Mouse (Mus musculus) spleen, adult 10 weeks (tissue): ENCODE data around the gene Asl. TPM values are rescaled to one million over a fixed set of nuclear protein-coding genes. Genes with fewer than 3 reads are reported as not detected.

Experiments
- polyA plus RNA-seq: library from polyadenylated mRNA; stranded (reverse); fragments of 350-450 nt; fragmentation: Illumina TruSeq; extraction: RNeasy Lipid Tissue Mini Kit (QIAGEN cat#74804); gene quantifications from one replicate; pipeline ENCODE4 v1.2.3, GENCODE M21; 2015; ENCODE audit warnings: low replicate concordance; ENCODE audit not compliant: insufficient read depth

The Asl gene
- polyA plus RNA-seq = 8.8 TPM

GRCm38 (mm10) chr5:130029142-130029897 is at the start of gene Asl, which contains the start of gene Crcp:
Gene Asl (minus strand): TSS chr5:130029247.
Gene Crcp (plus strand): TSS chr5:130029290.

DNA sequence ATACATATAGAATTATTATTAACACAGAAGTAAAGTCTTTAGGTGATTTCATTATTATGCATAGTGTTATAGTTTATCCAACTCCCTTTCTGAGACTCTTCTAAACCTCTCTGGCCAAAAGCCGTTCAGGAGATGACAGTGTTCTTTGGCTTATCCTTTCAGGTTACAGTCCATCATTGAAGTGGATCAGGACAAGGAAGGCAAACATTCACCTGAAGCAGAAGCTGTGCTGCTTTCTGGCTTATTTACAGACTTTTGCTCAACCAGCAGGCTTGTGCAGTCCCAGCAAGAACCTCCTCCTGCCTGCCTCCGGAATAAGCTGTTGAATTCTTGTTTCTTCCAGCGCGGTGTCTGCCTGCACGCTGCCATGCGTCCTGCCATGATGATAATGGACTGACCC is 44.0 kb upstream of the Asl start, which contains the start of gene Tpst1:
Gene Tpst1 (plus strand): TSS at position 301 of the 400 bp plus-strand sequence.

GRCm38 (mm10) chr5:130002301-130003146 is 26.5 kb downstream of the Asl start, which contains the start of gene Gusb:
Gene Gusb (minus strand): TSS chr5:130003049.

Other genes starting within 250 kb of the Asl start
- 10.8 TPM for gene Psph, start 241.8 kb downstream of the Asl start, polyA plus RNA-seq
- gene Sumf2, start 182.3 kb downstream of the Asl start, polyA plus RNA-seq = 8.8 TPM
- 196 TPM for gene Chchd2, start 141.8 kb downstream of the Asl start, polyA plus RNA-seq
- gene Zbed5, start 133.5 kb downstream of the Asl start, polyA plus RNA-seq = 2.1 TPM
- 0.26 TPM for gene Phkg1, start 130.7 kb downstream of the Asl start, polyA plus RNA-seq
- 3.7 TPM for gene Nupr1l, start 120.7 kb downstream of the Asl start, polyA plus RNA-seq
- 36.4 TPM for gene Vkorc1l1, start 87.3 kb downstream of the Asl start, polyA plus RNA-seq
- 91.2 TPM for gene Gusb, start 26.2 kb downstream of the Asl start, polyA plus RNA-seq
- 34.2 TPM for gene Crcp, start within 50 bp of the Asl start, polyA plus RNA-seq
- 40.1 TPM for gene Tpst1, start 44.1 kb upstream of the Asl start, polyA plus RNA-seq
- gene Kctd7, start 115.6 kb upstream of the Asl start, polyA plus RNA-seq = 3.0 TPM
- 35.6 TPM for gene Rabgef1, start 142.6 kb upstream of the Asl start, polyA plus RNA-seq
- 38.5 TPM for gene Tmem248, start 187.8 kb upstream of the Asl start, polyA plus RNA-seq
- gene Sbds, start 226.3 kb upstream of the Asl start, polyA plus RNA-seq = 107 TPM
- gene Tyw1, start 226.4 kb upstream of the Asl start, polyA plus RNA-seq = 14.7 TPM